Mouse (Mus musculus) heart, postnatal 25 days (tissue): ENCODE measurements at regions not wholly inside any gene's neighbourhood (a gene's known extent, or its start where the extent isn't known, plus 50 kb on each side); places are given as distances from the start of the nearest gene placed in this dataset. TPM values are rescaled to one million over a fixed set of nuclear protein-coding genes. Genes with fewer than 3 reads are reported as not detected.
A peak's percentile ranks its signal among the peaks of the same experiment; 100 is the strongest.

ENCODE experiments used
- microRNA-seq: library from miRNA; unstranded; fragments of <30 nt; microRNA quantifications from one replicate; pipeline ENCODE4 v1.2.0, GENCODE M21; 2022

Small RNA genes in the stretch of these regions (microRNA-seq; reads per million reads assigned to microRNA genes)
- not detected for gene Gm44326
- 68.1 reads per million, percentile 53 among the genes with 10 or more reads in this experiment for gene Mir5099
